Mouse (Mus musculus): ENCODE results near the gene Plin1.

- TF ChIP-seq CTCF (IDR thresholded peaks at IDR 0.05; ENCODE audit: insufficient read depth, low read length) (no peak), POLR2A (IDR thresholded peaks at IDR 0.05; ENCODE audit: borderline replicate concordance, extremely low read depth, low read depth, low read length) (no peak)
These were observed at the start of gene Plin1 for GRCm38 (mm10) chr7:79732622-79733021.
